Mouse (Mus musculus) thymus, adult 2 months (tissue): ENCODE measurements around the gene Tbc1d2b.

Experiments
- CTCF ChIP-seq: fragments of 200-500 bp; IDR thresholded peaks from 2 replicates; pipeline ENCODE4 v1.5.1; 2012; ENCODE audit warnings: mild to moderate bottlenecking, control low read depth, low read length, moderate library complexity, borderline replicate concordance; ENCODE audit not compliant: control insufficient read depth, poor library complexity, insufficient read depth; ENCODE audit errors: extremely low read depth
- POLR2A ChIP-seq: fragments of 200-500 bp; IDR thresholded peaks from 2 replicates; pipeline ENCODE4 v1.6.1; 2012; ENCODE audit warnings: mild to moderate bottlenecking, low read length, control low read depth, moderate library complexity; ENCODE audit not compliant: control insufficient read depth, poor library complexity, insufficient read depth; ENCODE audit errors: extremely low read depth

DNA sequence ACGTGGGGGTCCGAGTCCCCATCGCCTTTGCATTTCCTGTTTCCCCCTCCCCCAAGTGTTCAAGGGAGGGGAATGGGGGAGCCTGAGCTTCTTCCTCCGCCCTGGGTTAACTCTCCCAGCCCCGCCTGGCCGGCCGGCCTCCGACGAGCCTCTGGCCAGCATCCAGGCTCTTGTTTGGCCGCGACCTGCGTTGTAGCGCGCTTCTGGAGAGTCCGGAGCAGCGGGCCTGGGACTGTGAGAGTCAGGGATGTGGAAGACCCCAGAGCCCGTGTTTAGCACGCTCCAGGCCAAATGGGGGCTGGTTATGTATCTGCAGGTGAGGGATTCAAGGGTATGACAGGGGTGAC, 106.9 kb downstream of the Tbc1d2b start:
- TF ChIP-seq CTCF (no peak), POLR2A (no peak)
